Mouse (Mus musculus): ENCODE measurements around the gene Xrcc3.

DNA sequence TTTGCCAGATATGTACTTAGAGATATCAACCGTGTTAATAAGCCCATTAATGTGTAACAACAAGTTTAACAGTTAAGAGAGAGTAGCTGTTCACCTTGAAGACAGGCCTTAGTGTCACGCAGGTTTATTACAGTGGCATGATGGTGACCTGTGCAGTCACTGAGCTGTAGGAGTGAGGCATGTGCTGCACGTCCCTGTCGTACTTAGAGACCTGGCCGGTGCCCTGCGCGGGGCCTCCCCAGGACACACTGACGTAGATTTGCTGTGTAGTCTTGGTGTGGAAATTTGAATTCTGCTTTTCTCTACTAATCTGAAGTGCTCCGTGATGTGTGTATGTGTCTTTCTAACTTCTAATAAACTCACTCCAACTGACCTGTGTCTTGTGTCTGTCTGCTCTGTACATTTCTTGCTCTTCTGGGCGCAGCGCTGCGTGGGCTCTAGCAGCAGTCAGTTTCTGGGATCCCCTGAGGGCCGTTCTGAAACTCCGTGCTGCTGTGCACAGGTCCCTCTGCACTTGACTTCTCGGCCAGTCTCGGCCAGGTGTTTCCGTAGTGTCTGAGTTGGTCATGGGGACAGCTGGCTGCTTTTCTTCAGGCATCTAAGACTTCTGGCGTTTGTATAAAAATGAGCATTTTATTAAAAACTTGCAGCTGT is 19.0 kb downstream of the Xrcc3 start:
- no peak for TF ChIP-seq CTCF (IDR thresholded peaks at IDR 0.05)
- TF ChIP-seq EP300 (IDR thresholded peaks at IDR 0.05) = no peak
